Mouse (Mus musculus) naive thymus-derived CD4-positive, alpha-beta T cell, adult 2 months (primary cell): ENCODE measurements around the gene Pglyrp1.

ENCODE experiments used
- DNase-seq: peaks from one replicate; pipeline ENCODE4 v3.0.0-alpha.2; 2011; ENCODE audit warnings: low read depth

Gene Pglyrp1

GRCm38 (mm10) chr7:18926041-18926790 is 55.1 kb downstream of the Pglyrp1 start:
- DNase-seq, result no peak

GRCm38 (mm10) chr7:18926911-18927310 is 55.8 kb downstream of the Pglyrp1 start:
- no peak for DNase-seq

GRCm38 (mm10) chr7:18927759-18928158 is 56.6 kb downstream of the Pglyrp1 start:
- DNase-seq, result no peak
